Mouse (Mus musculus) neural tube, embryonic 12.5 days (tissue): Measurements from ENCODE around the gene H2al1k. TPM values are rescaled to one million over a fixed set of nuclear protein-coding genes. Genes with fewer than 3 reads are reported as not detected.
"Not testable (repeated sequence)": the region's sequence is repeated elsewhere in the genome, so short reads cannot be mapped to it uniquely, and the experiment has no call there.

Experiments used
- ATAC-seq: fragments of 200-750 bp; cut with Nextera tagmentation; 2 replicates; pipeline ENCODE4 v1.8.0; 2017; ENCODE audit warnings: low read depth, mild to moderate bottlenecking, moderate TSS enrichment, moderate library complexity; ENCODE audit not compliant: low FRiP score
- H3K27ac ChIP-seq: fragments of 300-500 bp; sonication (generic); 2 replicates; pipeline ENCODE4 v1.5.1; 2016
- H3K27me3 ChIP-seq: fragments of 300-500 bp; sonication (generic); replicated peaks from 2 replicates; pipeline ENCODE4 v1.6.1; 2016; ENCODE audit warnings: mild to moderate bottlenecking
- H3K36me3 ChIP-seq: fragments of 300-500 bp; sonication (generic); 2 replicates; pipeline ENCODE4 v1.6.1; 2016; ENCODE audit warnings: mild to moderate bottlenecking
- H3K4me1 ChIP-seq: fragments of 300-500 bp; sonication (generic); 2 replicates; pipeline ENCODE4 v1.6.1; 2016
- H3K4me2 ChIP-seq: fragments of 300-500 bp; sonication (generic); replicated peaks from 2 replicates; pipeline ENCODE4 v1.6.1; 2016; ENCODE audit warnings: mild to moderate bottlenecking
- H3K4me3 ChIP-seq: fragments of 300-500 bp; sonication (generic); 2 replicates; pipeline ENCODE4 v1.5.1; 2016
- H3K9ac ChIP-seq: fragments of 300-500 bp; sonication (generic); 2 replicates; pipeline ENCODE4 v1.6.1; 2016; ENCODE audit warnings: mild to moderate bottlenecking
- H3K9me3 ChIP-seq: fragments of 300-500 bp; sonication (generic); 2 replicates; pipeline ENCODE4 v1.6.1; 2016; ENCODE audit warnings: mild to moderate bottlenecking
- WGBS: fragments of 180-500 bp; shearing (Covaris S2); methylation state at CpG from one replicate; pipeline ENCODE4 v1.1.7; 2016; 5-methylcytosine and 5-hydroxymethylcytosine counted together
- polyA plus RNA-seq: library from polyadenylated mRNA; unstranded; fragments of >200 nt; fragmentation: Nextera tagmentation; extraction: Ambion mirVana; gene quantifications from 2 replicates; pipeline ENCODE4 v1.2.1, GENCODE M21; 2016

H2al1k gene
- polyA plus RNA-seq: not detected in 2 replicates

GRCm38 (mm10) chrX:9350327-9350726 lies at the start of gene H2al1k:
H2al1k (plus strand) TSS chrX:9350627.
- H3K4me1 ChIP-seq, H3K27me3 ChIP-seq, H3K9me3 ChIP-seq, H3K4me2 ChIP-seq, H3K27ac ChIP-seq, H3K4me3 ChIP-seq, H3K36me3 ChIP-seq, ATAC-seq, H3K9ac ChIP-seq: not testable (repeated sequence)
- no CpG with 5 or more reads among the region's 2 CpGs for WGBS

DNA sequence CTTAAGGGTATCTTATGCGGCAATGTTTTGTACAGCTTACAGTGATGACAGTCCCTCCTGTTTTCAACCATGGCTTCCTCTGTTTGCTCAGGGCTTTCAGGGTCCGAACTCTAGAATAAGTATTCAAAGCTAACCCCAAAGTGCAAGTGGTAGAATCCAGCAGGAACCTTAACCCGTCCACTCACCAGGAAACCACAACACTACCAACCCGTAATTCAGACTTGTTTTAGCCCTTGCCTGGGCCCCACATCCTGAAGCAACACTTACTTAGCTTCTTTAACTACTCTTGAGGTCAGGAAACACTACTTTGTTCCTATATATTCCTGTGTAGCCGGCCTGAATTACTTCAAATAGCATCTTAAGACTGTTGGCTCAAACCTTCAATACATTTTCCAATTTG lies 47.6 kb upstream of the H2al1k start:
- Histone ChIP-seq H3K36me3 (no peaks in the 10 kb centered on the region), H3K4me3 (no peak overlapping the region), H3K4me1 (no peaks in the 10 kb centered on the region), H3K27ac (no peak overlapping the region), H3K9me3 (no peaks in the 10 kb centered on the region), H3K27me3 (no peaks in the 10 kb centered on the region), H3K9ac (no peak overlapping the region), H3K4me2 (no peak overlapping the region)
- WGBS: 86% methylated on average over 5 of the region's 5 CpGs
- no peak for ATAC-seq

DNA sequence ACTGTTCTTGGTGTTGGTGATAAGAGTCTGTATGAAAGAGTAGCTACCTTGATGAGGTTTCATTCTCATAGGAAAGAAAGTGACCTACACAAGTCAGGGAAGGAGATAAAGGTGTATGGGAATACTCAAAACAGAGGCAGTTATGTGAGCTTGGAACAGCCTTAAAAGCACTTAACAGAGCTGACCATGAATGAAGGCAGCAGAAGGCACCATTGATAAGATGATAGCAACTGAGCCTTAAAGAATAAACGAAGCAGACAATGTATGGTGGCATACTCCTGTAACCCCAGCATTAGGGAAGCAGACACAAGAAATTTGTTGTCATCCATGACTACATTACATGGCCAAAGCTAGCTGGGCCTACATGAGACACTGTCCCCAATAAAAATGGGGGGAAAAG lies 47.0 kb upstream of the H2al1k start:
- H3K27me3 ChIP-seq: no peaks in the 10 kb centered on the region
- no peak for ATAC-seq
- WGBS: 80% methylated on average over 1 of the region's 1 CpGs
- H3K9me3 ChIP-seq: no peaks in the 10 kb centered on the region
- no peak overlapping the region for H3K4me3 ChIP-seq
- H3K4me1 ChIP-seq: no peaks in the 10 kb centered on the region
- no peak overlapping the region for H3K9ac ChIP-seq
- no peaks in the 10 kb centered on the region for H3K36me3 ChIP-seq
- no peak overlapping the region for H3K4me2 ChIP-seq
- H3K27ac ChIP-seq: no peak overlapping the region

DNA sequence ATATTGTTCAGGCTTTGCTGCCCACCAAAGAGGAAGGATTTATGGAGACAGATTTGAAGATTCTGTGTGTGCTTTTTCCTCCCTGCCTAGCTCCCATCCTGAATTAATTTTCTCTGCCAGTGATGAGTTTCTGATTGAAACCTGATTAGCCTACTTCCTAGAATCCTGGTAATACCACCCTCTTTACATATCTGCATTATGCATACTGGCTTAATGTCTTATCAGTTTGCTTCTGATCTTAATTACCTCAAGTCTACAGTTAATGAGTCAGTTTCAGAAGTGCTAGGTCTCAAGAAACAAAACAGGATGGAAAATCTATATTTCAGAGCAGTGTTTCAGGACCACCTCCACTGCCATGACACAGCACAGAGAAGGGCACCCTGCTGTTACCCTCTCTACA lies 34.0 kb upstream of the H2al1k start:
- not testable (repeated sequence) for H3K9ac ChIP-seq, H3K27ac ChIP-seq, H3K9me3 ChIP-seq, H3K4me3 ChIP-seq, ATAC-seq, H3K4me2 ChIP-seq, H3K27me3 ChIP-seq, H3K36me3 ChIP-seq, H3K4me1 ChIP-seq

DNA sequence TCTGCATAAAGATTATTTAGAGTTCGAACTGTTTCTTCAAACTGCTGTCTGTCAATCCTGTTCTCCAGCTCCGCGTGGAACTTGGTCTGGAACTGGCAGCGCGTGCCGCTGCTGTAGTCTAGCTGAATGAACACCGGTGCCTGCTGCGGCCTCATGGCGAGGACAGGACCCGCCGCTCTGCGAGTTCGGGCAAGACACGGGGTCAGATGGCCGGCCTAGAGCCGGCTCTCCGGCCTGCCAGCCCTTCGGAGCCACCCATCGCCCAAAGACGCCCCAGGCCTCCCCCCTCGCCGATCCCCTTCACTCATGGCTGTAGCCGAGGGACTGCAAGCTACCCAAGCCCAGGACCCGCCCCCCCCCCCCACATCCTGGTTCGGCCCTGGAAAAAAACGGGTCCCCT lies 22.5 kb upstream of the H2al1k start:
- ATAC-seq, H3K9me3 ChIP-seq, H3K36me3 ChIP-seq, H3K27ac ChIP-seq, H3K4me1 ChIP-seq, H3K27me3 ChIP-seq, H3K4me3 ChIP-seq, H3K4me2 ChIP-seq, H3K9ac ChIP-seq: not testable (repeated sequence)
- 92% methylated on average over 22 of the region's 26 CpGs for WGBS

GRCm38 (mm10) chrX:9332366-9332962 lies 18.0 kb upstream of the H2al1k start:
- 88% methylated on average over 12 of the region's 12 CpGs for WGBS

DNA sequence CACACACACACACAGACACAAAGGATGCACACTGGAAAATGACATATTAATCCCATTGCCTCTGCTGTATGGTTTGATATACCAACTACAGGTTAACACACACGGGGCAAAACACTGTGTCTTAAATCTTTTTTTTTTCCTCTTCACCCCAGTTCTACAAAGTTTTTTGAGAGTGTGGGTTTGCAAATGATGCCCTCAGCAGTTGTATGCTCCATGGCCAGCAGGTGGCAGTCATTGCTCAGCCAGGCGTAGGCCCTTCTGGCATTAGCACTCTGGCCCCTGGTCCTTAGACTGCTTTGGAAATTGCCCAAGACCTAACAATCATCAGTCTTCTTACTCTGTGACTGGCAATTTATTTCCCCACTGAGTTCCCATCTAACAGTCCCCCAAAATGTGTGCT lies 17.4 kb upstream of the H2al1k start:
- not testable (repeated sequence) for H3K27ac ChIP-seq, H3K4me1 ChIP-seq, H3K27me3 ChIP-seq, H3K4me2 ChIP-seq, H3K9ac ChIP-seq, H3K4me3 ChIP-seq, ATAC-seq, H3K9me3 ChIP-seq, H3K36me3 ChIP-seq
- 46% methylated on average over 2 of the region's 2 CpGs for WGBS

More at GRCm38 (mm10) chrX:9332366-9332962, 18.0 kb upstream of the H2al1k start:
- not testable (repeated sequence) for H3K27me3 ChIP-seq, ATAC-seq, H3K36me3 ChIP-seq, H3K27ac ChIP-seq, H3K9ac ChIP-seq, H3K4me1 ChIP-seq, H3K4me2 ChIP-seq, H3K4me3 ChIP-seq, H3K9me3 ChIP-seq

DNA sequence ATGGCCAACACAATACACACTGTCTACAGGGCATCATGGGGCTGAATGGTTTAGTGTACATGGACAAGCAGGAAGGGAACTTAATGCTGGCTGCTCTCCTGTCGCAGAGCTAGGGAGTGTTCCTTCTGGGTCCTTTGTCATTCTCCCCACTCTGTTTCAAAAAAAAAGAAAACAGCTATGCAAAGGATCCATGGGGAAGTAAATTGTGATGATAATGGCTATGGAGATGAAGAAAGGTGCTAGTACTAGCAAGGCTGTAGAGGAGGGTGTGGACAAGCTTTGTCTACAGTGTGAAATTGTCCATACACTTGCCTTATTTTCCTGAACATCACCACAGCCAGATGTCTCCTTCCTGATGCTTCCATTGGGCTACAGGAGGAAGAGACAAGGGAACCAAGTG lies 15.4 kb upstream of the H2al1k start:
- whole genome bisulfite sequencing: 65% methylated on average over 1 of the region's 1 CpGs

GRCm38 (mm10) chrX:9374012-9374411 lies 23.6 kb downstream of the H2al1k start:
- not testable (repeated sequence) for H3K4me2 ChIP-seq, H3K4me3 ChIP-seq, ATAC-seq, H3K27ac ChIP-seq, H3K27me3 ChIP-seq, H3K9ac ChIP-seq, H3K9me3 ChIP-seq, H3K4me1 ChIP-seq, H3K36me3 ChIP-seq
- WGBS: 60% methylated on average over 2 of the region's 2 CpGs

More for the DNA sequence above, 15.4 kb upstream of the H2al1k start:
- not testable (repeated sequence) for H3K27ac ChIP-seq, H3K4me1 ChIP-seq, H3K36me3 ChIP-seq, H3K4me2 ChIP-seq, H3K27me3 ChIP-seq, ATAC-seq, H3K9me3 ChIP-seq, H3K4me3 ChIP-seq, H3K9ac ChIP-seq

GRCm38 (mm10) chrX:9375927-9376326 lies 25.5 kb downstream of the H2al1k start:
- not testable (repeated sequence) for H3K27ac ChIP-seq, H3K4me3 ChIP-seq, H3K4me1 ChIP-seq, H3K9ac ChIP-seq, H3K36me3 ChIP-seq, ATAC-seq, H3K27me3 ChIP-seq, H3K9me3 ChIP-seq, H3K4me2 ChIP-seq

Other genes starting within 250 kb of the H2al1k start
- gene 4930402K13Rik, start 246.1 kb upstream of the H2al1k start, polyA plus RNA-seq: not detected in 2 replicates
- 1.2 TPM in 2 replicates for gene Lancl3, start 150.7 kb upstream of the H2al1k start, polyA plus RNA-seq
- gene Gm14862, start 93.7 kb upstream of the H2al1k start, polyA plus RNA-seq: 0.28 TPM in 1 of 2 replicates, not detected in the other
- 2.6 and 3.2 TPM in 2 replicates for gene Xk, start 77.9 kb upstream of the H2al1k start, polyA plus RNA-seq
- gene H2al1m, start 66.9 kb upstream of the H2al1k start, polyA plus RNA-seq: 0.53 TPM in 1 of 2 replicates, not detected in the other
- gene Cybb, start 137.1 kb downstream of the H2al1k start, polyA plus RNA-seq: 0.70 and 0.87 TPM in 2 replicates
- not detected in 2 replicates for gene H2al1o, start 221.8 kb downstream of the H2al1k start, polyA plus RNA-seq